Mouse (Mus musculus) adrenal gland, postnatal 10 days (tissue): ENCODE measurements at regions not wholly inside any gene's neighbourhood (a gene's known extent, or its start where the extent isn't known, plus 50 kb on each side); places are given as distances from the start of the nearest gene placed in this dataset.
A peak's percentile ranks its signal among the peaks of the same experiment; 100 is the strongest.

Experiments
- DNase-seq: peaks from one replicate; pipeline ENCODE4 v3.0.0; 2021; ENCODE audit warnings: mixed read lengths

DNA sequence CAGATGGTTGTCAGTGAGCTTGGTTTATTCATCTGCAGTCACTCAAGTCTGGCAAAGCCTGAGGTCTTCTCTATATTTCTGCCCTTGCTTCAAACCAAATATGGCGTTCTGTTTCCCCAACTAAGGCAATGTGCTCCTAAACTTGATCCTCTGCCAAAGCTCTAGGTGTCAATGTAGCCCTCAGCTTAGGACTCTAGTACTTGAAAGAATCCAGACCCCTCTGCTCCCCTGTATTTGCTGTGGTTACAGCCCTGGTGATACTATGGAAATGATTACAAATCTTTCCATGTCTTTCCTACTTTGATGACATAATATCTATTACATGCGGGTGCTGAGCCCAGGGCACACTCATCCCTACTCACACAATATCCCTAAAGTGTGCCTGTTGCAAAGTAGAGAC, 672.9 kb upstream of the Tbl1xr1 start:
- no peak for DNase-seq

DNA sequence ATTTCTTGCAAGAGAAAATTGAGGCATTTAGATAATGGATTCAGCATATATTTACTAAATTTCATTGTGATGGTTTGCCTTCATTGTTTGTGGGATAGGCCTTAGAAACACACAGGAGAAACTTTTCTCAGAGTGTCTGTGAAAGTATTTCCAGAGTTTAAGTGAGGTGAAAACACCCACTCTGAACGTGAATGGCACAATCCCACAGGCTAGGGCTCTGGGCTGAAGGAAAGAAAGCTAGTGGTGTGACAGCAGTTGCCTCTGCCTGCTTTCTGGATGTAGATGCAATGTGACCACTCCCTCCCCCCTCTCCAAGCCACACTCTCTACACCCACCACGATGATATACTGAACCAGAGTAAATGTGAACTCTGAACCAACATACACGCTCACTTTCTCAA, 672.4 kb upstream of the Tbl1xr1 start:
- DNase-seq, result no peak

DNA sequence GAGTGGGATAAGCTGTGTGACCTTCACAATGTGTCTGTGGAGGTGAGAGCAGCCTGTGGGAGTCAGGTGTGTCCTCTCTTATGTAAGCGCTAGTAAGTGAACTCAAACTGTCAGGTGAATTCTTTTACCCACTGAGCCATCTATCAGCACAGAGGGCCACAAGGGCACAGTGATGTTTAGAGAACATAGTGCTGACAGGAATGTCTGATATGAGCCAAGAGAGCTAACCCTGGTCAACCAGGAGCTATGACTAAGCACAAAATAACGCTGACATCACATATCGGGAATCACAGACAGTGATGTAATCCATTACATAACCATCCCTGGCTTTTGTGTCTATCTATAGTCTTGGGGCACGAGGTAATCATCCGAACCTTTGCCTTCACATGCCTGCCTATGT, 669.4 kb upstream of the Tbl1xr1 start:
- no peak for DNase-seq

DNA sequence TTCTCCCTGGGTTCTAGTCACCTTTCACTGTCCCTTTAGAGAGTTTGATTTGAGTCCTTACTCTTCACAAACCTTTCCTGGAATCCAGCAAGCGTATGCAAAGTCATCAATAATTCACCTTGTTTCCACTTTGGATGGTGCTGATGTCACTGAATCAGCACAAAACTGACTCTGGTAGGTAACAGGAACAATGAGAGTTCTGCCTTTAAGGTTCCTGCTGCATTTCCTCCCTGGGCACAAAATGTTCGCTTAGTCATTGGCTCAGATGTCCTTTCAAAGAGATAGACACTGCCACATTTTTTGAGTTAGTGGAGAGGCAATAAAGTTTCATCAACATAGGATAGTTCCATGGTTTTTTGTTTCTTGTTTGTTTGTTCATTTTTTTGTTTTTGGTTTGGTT, 664.4 kb upstream of the Tbl1xr1 start:
- DNase-seq, result no peak

DNA sequence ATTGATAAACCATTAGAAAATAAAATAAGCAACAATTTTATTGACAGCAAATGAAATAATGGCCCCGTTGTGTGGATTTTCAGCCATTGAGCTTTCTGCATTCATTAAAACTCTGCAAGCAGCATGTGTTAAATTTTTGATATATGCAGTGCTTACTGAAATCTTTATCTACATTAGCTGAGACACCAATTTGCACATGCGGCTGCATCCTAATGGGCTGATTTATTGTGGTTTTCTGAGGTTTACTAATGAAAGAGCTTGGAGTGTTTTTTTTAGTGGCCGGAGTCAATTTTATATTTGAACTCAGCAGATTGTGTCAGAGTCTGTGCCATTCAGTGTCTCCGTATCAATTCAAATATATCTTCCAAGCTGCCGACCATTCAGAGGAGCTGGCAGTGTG, 653.3 kb upstream of the Tbl1xr1 start:
- no peak for DNase-seq

DNA sequence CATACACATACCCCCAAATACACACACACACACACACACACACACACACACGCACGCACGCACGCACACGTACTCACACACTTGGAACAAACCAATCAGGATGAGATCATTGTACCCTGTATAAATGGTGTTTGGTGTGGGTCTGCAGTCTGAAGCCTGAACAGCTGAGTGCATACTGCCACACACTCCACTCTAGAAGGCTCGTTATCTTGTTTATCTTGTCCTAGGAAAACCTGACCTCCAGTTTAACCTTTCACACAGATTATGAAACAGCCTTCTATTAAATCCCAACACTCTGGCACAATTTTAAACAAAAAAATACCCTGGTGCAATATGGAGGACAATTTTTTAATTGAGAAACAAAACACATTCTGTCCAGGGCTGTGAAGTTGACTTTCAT, 649.9 kb upstream of the Tbl1xr1 start:
- no peak for DNase-seq

DNA sequence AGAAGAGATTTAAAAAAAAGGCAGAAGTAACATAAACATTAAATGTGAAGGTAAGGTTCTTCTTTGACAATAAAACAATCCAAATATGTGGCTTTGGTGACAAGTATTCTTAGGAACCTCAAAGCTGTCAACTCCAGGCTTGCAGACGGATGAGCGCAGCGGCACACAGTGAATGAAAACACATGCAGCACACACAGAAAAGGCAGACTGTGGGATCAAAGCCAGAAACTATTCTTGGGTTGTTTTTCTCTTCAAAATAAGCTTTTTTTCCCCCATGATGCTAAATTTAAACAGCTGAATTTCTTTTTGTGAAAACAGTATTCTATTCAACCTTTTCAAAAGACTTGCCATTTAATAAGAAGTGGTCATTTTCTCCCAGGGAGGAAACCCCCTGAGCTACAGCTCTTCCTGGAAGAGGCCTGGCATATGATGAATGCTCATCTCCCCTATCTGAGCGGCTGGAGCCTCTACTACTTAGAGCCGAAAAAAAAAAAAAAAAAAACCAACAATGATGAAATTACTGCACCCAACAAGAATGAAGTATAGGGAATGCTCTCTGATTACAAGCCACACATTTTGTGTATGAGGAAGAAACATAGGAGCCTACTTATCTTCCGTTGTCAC, 648.9 kb upstream of the Tbl1xr1 start:
- DNase-seq, result peak; percentile 7

DNA sequence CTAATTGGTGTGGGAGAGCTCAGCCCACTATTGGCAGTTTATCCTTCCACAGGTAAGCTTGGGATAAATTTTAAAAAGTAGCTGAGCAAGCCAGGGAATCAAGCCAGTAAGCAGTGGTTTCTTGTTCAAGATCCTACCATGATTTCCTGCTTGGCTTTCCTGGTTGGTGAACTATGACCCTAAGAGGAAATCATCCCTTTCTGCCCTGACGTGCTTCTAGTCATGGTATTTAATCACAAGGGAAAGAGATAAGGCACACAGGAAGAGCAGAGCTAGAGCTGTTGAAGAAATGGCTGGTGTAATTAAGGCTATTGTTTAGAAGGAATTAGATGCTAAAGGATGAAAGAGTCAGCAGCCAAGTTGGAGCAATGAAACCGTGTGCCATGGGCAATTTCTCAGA, 648.3 kb upstream of the Tbl1xr1 start:
- no peak for DNase-seq

DNA sequence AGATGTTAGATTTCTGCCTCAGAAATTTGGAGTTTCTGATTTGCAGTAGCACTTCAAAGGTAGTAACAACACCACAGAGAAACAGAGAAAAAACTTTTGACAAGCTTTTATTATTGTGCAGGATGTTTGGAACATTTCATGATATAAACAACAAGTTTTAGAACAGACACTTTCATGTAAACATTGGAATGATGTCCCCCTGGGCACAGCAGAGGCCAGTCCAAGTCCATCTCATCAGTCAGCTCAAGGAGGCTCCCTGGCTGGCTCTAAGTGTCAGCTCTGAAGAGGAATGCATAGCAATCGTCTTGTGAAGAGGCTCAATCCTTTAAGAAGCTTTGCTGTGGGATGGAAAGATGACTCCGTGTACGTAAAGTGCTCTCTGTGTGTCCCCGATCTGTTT, 612.2 kb upstream of the Tbl1xr1 start:
- DNase-seq, result no peak

DNA sequence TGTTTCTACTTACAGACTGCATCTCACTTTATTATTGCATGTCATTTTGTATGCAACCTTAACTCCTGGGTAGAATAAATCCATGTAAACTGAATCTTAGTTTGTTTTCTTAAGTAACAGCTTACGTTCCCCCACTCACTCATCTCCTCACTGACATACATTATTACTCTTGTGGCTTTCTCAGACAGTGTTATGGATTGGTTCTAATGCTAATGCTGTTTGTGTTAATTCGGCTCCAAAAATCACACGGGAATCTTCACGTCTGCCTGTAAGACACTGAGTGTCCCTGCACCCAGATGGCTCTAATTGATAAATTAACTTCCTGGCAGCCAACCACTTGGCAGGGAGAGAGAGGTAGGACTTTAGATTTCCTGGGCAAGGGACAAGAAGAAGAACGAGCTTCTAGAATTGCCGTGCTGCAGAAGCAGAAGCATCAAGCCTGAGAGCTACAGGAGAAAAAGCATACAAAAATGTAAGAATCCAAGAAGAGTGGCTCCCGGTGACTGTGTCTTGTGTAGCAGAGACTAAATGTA, 610.3 kb upstream of the Tbl1xr1 start:
- DNase-seq, result no peak

DNA sequence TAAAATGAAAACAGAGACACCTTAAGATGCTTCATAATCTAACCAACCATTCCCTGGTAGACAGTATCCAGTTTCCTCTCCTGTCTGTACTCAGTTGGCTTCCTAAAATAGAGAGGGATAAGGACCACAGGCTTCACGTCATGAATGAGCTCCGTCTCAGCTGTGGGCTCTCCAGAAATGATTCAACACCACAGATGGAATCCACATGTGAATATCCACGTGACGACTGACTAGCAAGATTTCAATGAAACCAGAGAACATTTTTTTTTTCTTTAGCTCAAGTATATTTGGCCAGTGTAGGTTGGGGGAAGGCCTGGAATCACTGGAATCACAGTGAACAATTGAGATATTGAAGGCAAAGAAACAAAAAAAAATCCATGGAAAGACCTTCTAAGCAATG, 599.1 kb upstream of the Tbl1xr1 start:
- DNase-seq, result no peak

DNA sequence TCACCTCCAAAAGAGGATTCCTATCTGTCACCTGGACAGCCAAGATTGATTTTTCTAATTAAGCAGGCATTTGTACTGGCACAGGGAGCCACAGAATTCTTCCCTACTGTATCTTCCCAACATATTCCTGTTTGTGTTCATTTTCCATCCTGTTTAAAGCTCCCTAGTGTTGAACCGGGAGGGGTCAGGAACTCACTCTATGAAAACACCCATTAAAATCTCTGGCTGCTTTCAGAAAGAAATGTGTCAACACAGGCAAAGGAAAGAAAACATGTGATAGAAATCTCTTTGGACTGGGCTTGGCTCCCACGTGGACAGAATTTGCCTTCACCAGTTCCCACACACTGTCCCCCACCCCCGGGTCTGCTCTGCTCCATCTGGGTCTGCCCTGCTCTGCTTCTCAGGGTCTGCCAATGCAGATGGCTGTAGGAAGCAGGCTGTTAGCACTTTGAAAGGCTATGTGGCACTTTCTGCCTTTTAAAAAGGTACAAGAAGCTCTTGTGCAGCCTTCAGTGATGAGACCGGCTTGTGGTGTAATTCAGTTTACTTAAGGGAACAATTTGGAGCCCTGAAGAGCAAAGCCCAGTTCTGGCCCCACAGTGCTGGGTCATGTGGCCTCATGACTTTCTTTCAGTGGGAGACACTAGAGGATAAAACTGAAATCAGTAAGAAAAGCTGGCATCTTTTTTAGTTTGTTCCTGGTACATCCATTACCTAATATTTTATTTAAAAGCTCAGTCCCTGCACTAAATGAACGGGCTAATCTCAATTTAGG, 597.2 kb upstream of the Tbl1xr1 start:
- peak; percentile 21 for DNase-seq

DNA sequence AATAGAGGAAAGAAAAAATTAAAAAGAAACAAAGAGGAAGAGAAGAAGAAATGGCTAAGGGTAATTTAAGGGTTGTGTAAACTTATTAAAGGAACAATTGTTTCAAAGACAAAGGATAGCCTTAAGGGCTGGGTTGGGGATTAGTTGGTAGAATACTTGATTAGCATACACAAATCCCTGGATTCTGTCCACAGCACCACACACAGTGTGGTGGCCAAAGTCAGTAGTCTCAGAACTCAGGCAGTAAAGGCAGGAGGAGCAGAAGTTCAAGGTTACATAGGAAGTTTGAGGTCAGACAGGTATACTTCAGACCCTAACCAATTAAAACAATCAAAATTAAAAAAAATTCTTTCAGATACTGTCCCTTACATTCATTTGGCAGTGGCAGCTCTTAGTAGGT, 596.6 kb upstream of the Tbl1xr1 start:
- DNase-seq, result no peak

DNA sequence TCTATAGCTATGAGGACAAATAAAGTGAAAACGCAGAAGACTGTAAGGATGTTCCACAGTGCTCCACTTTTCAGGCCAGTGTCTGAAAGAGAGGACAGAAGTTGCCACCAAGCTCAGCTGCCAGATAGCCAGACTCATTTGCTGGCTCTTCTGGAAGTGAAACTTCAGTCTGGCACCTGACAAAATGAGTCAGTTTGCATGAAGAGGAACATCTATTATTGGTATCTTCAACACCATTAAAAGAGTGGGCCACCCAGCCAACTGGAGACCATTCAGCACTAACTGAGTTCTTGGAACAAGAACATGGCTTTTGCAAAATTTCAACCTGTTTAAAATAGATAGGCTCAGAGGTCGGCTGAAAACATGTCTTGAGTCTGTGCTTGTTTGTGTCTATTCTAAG, 592.4 kb upstream of the Tbl1xr1 start:
- DNase-seq, result no peak

DNA sequence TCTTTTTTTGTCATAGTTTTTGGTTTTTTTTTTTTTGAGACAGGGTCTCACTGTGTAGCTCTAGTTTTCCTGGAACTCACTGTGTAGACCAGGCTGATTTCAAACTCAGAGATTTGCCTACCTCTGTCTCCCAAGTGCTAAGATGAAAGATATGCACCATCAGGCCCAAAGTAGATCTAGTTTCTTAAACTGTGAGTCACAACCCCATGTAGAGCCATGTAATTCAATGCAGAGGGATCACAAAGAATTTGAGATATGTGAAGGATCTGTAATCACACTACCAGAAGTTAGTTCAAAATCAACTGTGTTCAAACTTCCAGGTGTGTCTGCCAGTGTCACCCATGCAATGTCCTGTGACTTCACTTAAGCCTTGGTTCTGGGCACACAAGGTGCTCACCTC, 591.0 kb upstream of the Tbl1xr1 start:
- DNase-seq, result no peak

DNA sequence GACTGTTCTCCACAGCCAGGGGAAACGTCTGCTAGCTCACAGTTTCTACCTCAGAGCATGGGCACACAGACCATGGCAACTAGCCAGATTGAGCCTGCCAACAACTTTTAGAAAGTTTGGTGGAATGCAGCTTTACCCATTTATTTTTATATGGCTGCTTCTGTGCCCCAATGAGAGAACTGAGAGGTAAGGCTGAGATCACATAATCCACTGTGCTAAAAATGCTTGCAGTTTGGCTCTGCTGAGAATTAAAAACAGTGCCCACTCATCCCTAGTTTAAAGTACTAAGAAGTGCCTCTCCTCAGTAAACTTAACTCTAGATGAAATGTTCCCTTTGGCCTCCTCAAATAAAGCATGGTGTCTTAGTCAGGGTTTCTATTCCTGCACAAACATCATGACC, 586.9 kb upstream of the Tbl1xr1 start:
- no peak for DNase-seq

DNA sequence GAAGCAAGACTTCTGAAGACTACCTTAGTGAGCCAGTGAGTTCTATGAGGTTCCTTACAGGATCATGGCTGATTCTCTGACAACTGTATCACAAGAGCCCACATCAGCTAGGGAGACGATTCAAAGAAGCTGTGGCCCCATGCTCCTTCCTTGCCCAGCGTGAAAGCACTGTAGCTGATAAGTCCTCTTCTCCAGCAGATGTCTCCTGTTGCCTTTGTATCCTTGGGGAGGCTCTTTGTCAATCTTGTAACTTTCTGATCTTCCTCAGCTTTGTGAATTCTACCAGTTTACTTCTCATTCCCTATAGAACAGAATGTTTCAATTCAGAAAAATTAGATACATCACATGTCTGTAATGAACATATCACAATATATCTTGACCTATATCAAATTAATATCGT, 584.0 kb upstream of the Tbl1xr1 start:
- no peak for DNase-seq

DNA sequence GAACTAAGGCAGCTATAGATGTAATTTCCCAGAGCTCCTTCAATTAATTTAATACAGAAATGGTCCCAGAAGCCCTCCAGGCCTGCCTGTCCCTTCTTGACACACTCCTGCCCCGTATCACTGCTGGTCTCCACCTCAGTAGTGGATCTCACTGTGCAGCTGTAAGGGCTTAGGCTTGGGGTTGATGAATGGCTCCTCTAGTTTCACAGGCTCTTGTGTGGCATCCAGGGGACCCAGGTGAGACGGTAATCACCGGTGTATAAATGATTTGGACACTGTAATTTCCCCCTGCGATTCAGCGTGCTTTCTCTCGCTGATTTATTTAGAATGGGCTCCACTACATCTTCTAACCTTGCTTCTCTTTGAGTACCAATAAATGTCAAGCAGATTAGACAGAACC, 583.1 kb upstream of the Tbl1xr1 start:
- DNase-seq, result no peak

DNA sequence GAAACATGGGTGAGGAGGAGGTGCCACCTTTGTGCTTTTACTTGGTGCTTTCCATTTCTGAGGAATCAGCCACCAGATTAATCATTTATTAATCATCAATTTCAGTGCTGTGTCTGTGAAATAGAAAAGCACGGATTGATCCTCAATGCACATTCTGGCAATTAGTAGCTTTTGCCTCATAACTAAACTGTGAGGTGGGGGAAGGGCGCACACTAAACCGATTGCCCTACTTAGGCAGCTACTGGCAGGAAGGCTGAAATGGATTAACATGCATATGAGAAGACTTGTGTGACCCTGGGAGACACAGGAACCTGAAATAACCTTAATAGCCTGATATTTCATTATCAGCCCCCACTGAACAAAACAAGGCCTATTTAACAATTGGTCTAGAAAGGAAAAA, 581.5 kb upstream of the Tbl1xr1 start:
- no peak for DNase-seq

DNA sequence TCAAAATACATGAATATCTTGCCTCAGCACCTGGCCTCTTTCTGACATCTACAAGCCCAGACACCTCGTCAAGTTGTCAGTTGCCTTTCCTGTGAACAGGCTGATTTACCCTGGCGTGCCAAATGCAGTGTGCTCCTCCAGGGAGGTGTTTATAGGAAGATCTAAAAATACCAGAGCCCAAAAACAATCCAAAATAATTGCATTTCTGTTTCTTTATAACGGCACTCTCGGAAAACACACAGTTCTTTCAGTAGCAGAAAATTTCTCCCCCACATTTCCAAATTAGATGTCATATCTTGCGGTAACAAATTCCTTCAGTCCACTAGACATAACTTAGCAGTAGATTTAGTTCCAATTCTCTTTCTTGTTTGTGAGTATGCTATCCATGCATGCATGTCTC, 580.8 kb upstream of the Tbl1xr1 start:
- DNase-seq, result no peak

DNA sequence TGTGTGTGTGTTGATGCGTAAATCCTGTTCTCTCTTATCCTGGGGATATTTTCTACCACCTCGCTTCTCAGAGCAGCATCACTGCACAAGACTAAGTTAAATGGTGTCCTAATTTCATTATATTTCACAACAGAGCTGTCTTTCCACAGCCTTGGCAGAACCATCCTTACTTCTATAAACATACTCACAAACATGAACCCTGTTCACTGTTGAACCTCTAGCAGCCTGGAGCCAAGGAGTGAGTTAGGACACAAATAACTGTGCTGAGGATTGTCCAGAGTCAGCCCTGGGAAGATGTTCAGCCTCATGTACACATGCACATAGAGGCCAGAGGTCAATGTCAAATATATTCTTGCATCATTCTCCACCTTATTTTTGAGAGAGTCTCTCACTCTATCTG, 580.3 kb upstream of the Tbl1xr1 start:
- no peak for DNase-seq

DNA sequence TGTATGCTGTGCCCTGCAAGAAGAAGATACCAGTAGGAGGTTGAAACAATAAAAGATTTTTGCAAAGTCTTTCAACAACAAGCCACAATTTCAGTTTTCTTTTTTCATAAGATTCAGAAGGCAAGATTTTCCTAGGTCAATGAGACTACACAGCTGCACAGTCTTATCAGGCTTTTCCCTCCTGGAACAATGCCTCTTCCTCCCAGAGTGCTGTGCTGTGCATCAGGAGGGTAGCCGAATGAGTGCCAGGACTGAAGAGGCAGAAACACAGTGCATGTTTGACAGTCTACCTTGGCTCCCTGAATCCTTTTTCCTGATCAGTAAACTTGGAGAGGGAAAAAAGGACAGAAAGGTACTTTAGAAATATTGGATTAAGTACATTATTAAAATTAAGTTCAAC, 579.4 kb upstream of the Tbl1xr1 start:
- DNase-seq, result no peak

DNA sequence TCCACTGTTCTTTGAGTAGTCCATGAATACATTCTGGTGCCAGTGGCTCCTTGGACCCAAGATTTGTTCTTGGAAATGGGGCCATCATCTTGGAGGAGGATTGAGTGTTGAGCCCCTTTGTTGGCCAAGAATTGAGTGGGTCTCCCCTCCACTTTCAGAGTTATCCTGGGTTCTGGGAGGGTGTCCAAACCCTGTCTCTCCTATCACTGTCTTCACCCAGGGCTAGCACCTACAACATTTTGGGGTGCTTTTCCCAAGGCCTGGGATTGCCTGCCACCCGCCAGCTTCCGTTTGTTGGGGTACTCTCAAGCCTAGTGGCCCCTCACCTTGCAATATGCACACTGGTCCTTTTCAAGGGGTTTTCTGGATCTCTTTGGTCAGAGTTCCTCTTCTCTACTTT, 568.8 kb upstream of the Tbl1xr1 start:
- no peak for DNase-seq

DNA sequence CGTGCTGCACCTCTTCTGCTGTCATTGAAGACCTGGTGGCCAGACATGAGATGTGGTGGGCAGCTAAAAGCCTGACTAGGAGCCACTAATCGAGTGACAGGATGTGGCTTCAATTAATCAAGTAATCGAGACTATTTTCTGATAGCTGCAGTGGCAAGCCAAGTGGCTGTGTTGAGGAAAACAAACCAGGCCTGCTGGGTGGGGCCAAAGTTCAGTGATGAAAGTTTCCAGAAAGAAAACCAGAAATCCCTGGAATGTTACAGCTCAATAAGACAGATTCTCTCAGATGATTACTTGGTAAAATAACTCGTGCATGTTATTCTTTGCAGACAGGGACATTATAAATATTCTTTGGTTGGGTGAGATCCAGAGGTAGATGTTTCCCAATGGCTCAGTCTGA, 564.4 kb upstream of the Tbl1xr1 start:
- no peak for DNase-seq
